Mouse (Mus musculus): ENCODE results near the gene Gba. TPM values are rescaled to one million over a fixed set of nuclear protein-coding genes. Genes with fewer than 3 reads are reported as not detected.

Gba gene
- polyA plus RNA-seq, 1 experiment, result 59.6 TPM

DNA sequence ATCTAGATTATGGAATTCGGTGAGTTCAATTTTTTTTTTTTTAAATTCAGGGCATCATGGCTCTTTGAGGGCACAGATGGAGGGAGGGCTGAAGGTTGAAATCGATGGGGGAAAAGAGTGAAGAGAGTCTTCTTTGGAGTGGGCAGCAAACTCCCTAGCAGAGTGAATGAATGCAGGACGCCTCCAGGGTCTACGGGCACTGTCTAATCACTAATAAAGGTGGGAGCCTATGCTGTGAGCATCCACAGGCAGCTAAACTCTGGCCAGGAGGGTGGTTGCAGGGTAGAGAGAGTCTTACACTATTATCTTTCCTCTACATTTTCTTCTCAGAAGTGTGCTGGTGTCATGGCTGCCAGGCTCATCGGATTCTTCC is 400 bp downstream of the Gba start:
- peaks cover 26% of the 10 kb centered on the region for H3K36me3 ChIP-seq (ENCODE audit: control insufficient read depth, insufficient read depth, low read length)
- peaks cover 4% of the 10 kb centered on the region; the same call in 1 of the 2 replicates for H3K4me1 ChIP-seq (ENCODE audit: control insufficient read depth, insufficient read depth, insufficient read length)
- no peaks in the 10 kb centered on the region for H3K27me3 ChIP-seq (ENCODE audit: control insufficient read depth, insufficient read depth, low read length)
- no peak overlapping the region for H3K27ac ChIP-seq (ENCODE audit: insufficient read depth, low read length)
- no peak for TF ChIP-seq POLR2A (IDR thresholded peaks at IDR 0.05; ENCODE audit: low read depth, low read length)
- peak overlapping the region; percentile 72 for H3K4me3 ChIP-seq (ENCODE audit: extremely low read depth, insufficient read depth, insufficient read length)
- WGBS, result 26% methylated on average over 5 of the region's 5 CpGs
- no peak for DNase-seq (ENCODE audit: low read depth in 1 of 2, low spot score in 2 of 2)

DNA sequence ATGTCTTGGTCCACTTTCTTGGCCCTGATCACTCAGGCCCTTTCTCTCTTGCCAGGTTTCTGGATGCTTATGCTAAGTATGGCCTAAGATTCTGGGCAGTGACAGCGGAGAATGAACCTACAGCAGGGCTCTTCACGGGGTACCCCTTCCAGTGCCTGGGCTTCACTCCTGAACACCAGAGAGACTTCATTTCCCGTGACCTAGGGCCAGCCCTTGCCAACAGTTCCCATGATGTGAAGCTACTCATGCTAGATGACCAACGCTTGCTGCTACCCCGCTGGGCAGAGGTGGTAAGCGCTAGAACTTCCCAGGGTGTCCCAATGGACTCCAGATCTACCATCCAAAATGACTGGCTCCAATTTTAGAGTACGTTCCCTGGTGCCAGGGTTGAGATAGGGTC is 3.4 kb downstream of the Gba start:
- no peak for TF ChIP-seq CTCF (IDR thresholded peaks at IDR 0.05; ENCODE audit: extremely low read depth, insufficient read depth, insufficient read length, insufficient replicate concordance)
- TF ChIP-seq POLR2A (IDR thresholded peaks at IDR 0.05; ENCODE audit: low read depth, low read length), result no peak
- no peak overlapping the region for H3K4me3 ChIP-seq (ENCODE audit: extremely low read depth, insufficient read depth, insufficient read length)
- DNase-seq (ENCODE audit: low read depth in 1 of 2, low spot score in 2 of 2), result no peak

DNA sequence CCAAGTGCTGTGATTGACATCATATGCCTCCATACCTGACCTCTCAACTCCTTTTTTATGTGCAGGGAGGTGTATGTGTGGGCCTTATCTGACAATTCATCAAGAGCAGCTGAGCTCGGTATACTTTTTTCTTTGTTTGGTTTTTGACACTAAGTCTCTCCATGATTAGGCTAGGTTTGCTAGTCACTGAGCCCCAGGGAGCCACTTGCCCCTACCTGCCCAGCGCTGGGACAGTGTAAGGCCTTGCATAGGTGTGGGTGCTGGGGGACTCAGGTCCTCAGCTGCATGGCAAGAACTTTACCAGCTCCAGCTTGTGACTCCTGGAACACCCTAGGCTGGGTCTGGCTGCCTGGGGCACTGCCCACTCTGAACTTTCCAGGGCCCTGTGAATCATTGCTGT is 4.0 kb downstream of the Gba start:
- H3K4me3 ChIP-seq (ENCODE audit: extremely low read depth, insufficient read depth, insufficient read length), result no peak overlapping the region
- no peak for DNase-seq (ENCODE audit: low read depth in 1 of 2, low spot score in 2 of 2)
- H3K36me3 ChIP-seq (ENCODE audit: control insufficient read depth, insufficient read depth, low read length), result peaks cover 39% of the 10 kb centered on the region
- H3K4me1 ChIP-seq (ENCODE audit: control insufficient read depth, insufficient read depth, insufficient read length), result peaks cover 4% of the 10 kb centered on the region; the same call in 1 of the 2 replicates
- H3K27ac ChIP-seq (ENCODE audit: insufficient read depth, low read length), result no peak overlapping the region
- WGBS, result 86% methylated on average over 2 of the region's 2 CpGs
- H3K27me3 ChIP-seq (ENCODE audit: control insufficient read depth, insufficient read depth, low read length), result no peaks in the 10 kb centered on the region
- TF ChIP-seq POLR2A (IDR thresholded peaks at IDR 0.05; ENCODE audit: low read depth, low read length), result no peak
- TF ChIP-seq CTCF (IDR thresholded peaks at IDR 0.05; ENCODE audit: extremely low read depth, insufficient read depth, insufficient read length, insufficient replicate concordance), result no peak

More for the DNA sequence above, 3.4 kb downstream of the Gba start:
- Histone ChIP-seq H3K4me1 (ENCODE audit: control insufficient read depth, insufficient read depth, insufficient read length) (peaks cover 4% of the 10 kb centered on the region; the same call in 1 of the 2 replicates), H3K36me3 (ENCODE audit: control insufficient read depth, insufficient read depth, low read length) (peaks cover 39% of the 10 kb centered on the region), H3K27ac (ENCODE audit: insufficient read depth, low read length) (no peak overlapping the region), H3K27me3 (ENCODE audit: control insufficient read depth, insufficient read depth, low read length) (no peaks in the 10 kb centered on the region)
- 91% methylated on average over 7 of the region's 7 CpGs for WGBS

DNA sequence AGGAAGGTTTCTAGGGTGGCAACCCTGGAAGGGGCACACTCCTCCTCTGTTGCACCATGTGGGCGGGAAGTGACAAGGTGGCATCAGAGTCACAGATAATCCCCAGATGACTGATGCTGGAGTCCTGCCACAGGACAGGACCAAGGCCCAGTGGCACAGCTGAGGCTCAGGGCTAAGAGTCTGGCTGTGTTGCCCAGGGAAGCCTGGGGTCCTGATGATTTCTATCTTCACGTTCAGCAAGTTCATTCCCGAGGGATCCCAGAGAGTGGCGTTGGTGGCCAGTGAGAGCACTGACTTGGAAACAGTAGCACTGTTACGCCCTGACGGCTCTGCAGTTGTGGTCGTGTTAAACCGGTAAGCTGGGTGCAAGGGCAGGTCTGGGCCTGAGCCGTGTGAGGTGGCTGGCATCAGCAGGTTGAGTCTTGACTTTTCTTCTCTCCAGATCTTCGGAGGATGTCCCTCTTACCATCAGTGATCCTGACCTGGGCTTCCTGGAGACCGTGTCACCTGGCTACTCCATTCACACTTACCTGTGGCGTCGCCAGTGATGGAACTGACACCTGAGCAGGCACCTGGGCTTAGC is 5.4 kb downstream of the Gba start:
- DNase-seq (ENCODE audit: low read depth in 1 of 2, low spot score in 2 of 2), result no peak
- Histone ChIP-seq H3K27me3 (ENCODE audit: control insufficient read depth, insufficient read depth, low read length) (no peaks in the 10 kb centered on the region), H3K4me1 (ENCODE audit: control insufficient read depth, insufficient read depth, insufficient read length) (peaks cover 3% of the 10 kb centered on the region; the same call in 1 of the 2 replicates), H3K27ac (ENCODE audit: insufficient read depth, low read length) (no peak overlapping the region), H3K4me3 (ENCODE audit: extremely low read depth, insufficient read depth, insufficient read length) (no peak overlapping the region), H3K36me3 (ENCODE audit: control insufficient read depth, insufficient read depth, low read length) (peaks cover 39% of the 10 kb centered on the region)
- TF ChIP-seq CTCF (IDR thresholded peaks at IDR 0.05; ENCODE audit: extremely low read depth, insufficient read depth, insufficient read length, insufficient replicate concordance), result no peak
- no peak for TF ChIP-seq POLR2A (IDR thresholded peaks at IDR 0.05; ENCODE audit: low read depth, low read length)
- 76% methylated on average over 13 of the region's 13 CpGs for WGBS

DNA sequence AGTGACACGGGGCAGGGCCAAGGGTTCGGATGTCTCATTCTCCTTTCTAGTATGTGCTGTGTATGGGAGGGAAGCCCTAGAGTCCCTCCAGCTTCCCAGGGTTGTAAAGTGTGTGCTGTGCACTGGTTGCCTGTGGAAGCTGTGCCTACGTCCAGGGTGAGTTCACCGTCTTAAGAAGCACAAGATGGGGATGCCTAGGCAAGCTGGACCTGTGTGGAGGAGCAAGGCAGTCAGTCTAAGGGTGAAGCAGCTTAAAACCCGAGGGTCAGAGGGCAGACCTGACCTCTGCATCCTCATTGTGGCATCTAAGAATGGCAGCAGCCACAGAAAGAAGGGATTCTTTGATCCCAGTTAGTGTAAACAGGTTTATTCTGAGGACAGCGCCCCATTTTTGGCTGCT is 6.0 kb downstream of the Gba start:
- no peak for DNase-seq (ENCODE audit: low read depth in 1 of 2, low spot score in 2 of 2)
- no peak overlapping the region for H3K4me3 ChIP-seq (ENCODE audit: extremely low read depth, insufficient read depth, insufficient read length)
- TF ChIP-seq POLR2A (IDR thresholded peaks at IDR 0.05; ENCODE audit: low read depth, low read length), result no peak
- TF ChIP-seq CTCF (IDR thresholded peaks at IDR 0.05; ENCODE audit: extremely low read depth, insufficient read depth, insufficient read length, insufficient replicate concordance), result no peak
- 92% methylated on average over 6 of the region's 6 CpGs for WGBS
- no peaks in the 10 kb centered on the region for H3K27me3 ChIP-seq (ENCODE audit: control insufficient read depth, insufficient read depth, low read length)
- H3K36me3 ChIP-seq (ENCODE audit: control insufficient read depth, insufficient read depth, low read length), result peaks cover 39% of the 10 kb centered on the region
- no peaks in the 10 kb centered on the region for H3K4me1 ChIP-seq (ENCODE audit: control insufficient read depth, insufficient read depth, insufficient read length)
- no peak overlapping the region for H3K27ac ChIP-seq (ENCODE audit: insufficient read depth, low read length)

DNA sequence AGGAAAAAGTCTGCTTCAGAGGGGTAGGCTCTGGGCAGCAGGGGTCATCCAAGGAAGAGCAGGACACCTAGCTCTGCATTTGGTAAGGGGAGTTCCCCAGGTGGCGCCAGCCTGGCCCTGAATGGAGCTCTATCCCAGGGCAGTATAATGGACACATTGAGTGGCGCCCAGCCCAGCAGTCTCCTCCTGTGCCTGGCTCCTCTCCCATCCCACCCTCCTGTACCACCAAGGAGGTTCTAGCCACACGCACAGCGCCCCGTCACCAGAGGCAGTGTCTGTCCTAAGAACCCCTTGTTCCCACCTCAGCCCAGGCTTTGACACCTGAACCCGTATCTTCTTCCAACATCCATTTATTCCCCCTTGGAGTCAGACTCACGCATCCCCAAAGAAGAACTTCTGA is 7.0 kb downstream of the Gba start:
- peaks cover 31% of the 10 kb centered on the region for H3K36me3 ChIP-seq (ENCODE audit: control insufficient read depth, insufficient read depth, low read length)
- H3K27ac ChIP-seq (ENCODE audit: insufficient read depth, low read length), result peak overlapping the region; percentile 17; the same call in 1 of the 2 replicates
- 93% methylated on average over 7 of the region's 7 CpGs for WGBS
- no peak for DNase-seq (ENCODE audit: low read depth in 1 of 2, low spot score in 2 of 2)
- no peaks in the 10 kb centered on the region for H3K27me3 ChIP-seq (ENCODE audit: control insufficient read depth, insufficient read depth, low read length)
- TF ChIP-seq CTCF (IDR thresholded peaks at IDR 0.05; ENCODE audit: extremely low read depth, insufficient read depth, insufficient read length, insufficient replicate concordance) (no peak), POLR2A (IDR thresholded peaks at IDR 0.05; ENCODE audit: low read depth, low read length) (no peak)
- H3K4me1 ChIP-seq (ENCODE audit: control insufficient read depth, insufficient read depth, insufficient read length), result no peaks in the 10 kb centered on the region
- H3K4me3 ChIP-seq (ENCODE audit: extremely low read depth, insufficient read depth, insufficient read length), result no peak overlapping the region

DNA sequence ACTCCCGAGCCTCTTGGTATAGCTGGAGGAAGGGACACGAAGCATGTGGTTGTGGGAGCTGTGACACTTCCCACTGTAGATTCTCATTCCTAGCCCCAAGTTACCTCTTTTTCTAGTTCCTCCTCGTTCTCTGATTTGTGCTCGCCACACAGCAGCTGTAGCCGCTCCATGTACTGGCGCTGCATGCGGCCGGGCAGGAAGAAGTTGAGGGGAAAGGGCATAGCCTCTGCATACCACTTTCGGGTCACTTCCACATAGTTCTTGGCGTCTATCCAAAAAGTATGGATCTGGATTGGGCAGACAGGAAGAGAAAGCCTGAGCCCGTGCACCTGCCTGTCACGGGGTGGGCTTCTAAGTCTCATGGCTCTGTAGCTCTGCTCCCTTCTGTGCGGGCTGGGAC is 7.4 kb downstream of the Gba start:
- DNase-seq (ENCODE audit: low read depth in 1 of 2, low spot score in 2 of 2), result no peak
- no peak overlapping the region for H3K4me3 ChIP-seq (ENCODE audit: extremely low read depth, insufficient read depth, insufficient read length)
- no peak for TF ChIP-seq CTCF (IDR thresholded peaks at IDR 0.05; ENCODE audit: extremely low read depth, insufficient read depth, insufficient read length, insufficient replicate concordance)
- TF ChIP-seq POLR2A (IDR thresholded peaks at IDR 0.05; ENCODE audit: low read depth, low read length), result no peak
- H3K4me1 ChIP-seq (ENCODE audit: control insufficient read depth, insufficient read depth, insufficient read length), result peaks cover 2% of the 10 kb centered on the region; the same call in 1 of the 2 replicates
- H3K36me3 ChIP-seq (ENCODE audit: control insufficient read depth, insufficient read depth, low read length), result peaks cover 31% of the 10 kb centered on the region
- no peaks in the 10 kb centered on the region for H3K27me3 ChIP-seq (ENCODE audit: control insufficient read depth, insufficient read depth, low read length)
- H3K27ac ChIP-seq (ENCODE audit: insufficient read depth, low read length), result 0 out of 2 replicates have a peak overlapping the region, but pooled peaks have one; percentile 17
- WGBS, result 71% methylated on average over 13 of the region's 13 CpGs
